Mouse (Mus musculus): Measurements from ENCODE around the gene Gmps.

Gmps gene

DNA sequence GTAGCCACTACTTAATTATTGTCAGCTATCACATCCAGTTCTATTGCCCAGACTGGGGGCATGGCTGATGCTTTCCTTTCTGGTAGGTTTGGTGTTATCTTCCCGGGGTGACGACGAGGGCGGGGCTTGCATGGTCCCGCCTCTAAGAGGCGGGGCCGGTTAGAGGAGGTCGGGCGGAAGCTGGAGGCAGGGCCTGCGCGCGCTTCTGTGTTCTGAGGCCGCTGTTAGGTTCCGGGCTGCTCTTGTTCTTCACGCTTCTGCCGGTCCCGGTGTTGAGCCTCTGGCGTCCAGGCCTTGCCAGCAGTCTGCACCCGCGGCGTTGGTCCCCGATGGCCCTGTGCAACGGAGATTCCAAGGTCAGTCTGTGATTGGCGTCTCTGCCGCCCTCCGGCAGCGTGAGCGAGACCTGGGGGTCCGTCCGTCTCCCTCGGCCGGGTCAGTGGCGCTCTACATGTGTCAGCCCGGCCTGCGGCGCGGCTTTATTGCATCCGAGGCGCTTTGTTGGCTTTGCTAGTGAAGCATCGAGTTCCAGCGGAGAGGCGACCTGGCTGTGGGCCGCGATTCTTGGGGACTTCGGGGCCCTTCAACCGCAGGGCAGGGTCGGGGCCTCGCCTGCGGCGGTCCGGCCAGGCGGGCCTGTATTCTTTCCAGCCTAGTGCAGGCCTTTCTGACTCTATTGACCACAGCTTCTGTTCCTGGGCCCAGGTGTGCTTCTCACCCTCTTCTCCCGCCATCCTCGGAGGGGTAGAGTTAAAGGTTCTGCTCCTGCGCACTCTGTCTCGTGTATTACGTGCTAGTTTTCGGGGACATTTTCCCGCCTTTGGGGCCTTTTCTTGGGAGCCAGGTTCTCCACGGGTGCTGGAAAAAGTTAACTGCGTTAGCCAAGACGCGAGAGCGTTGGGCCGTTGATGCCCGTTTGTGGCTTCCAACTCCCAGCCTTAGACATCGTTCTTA, at the start of gene Gmps:
Gene Gmps (plus strand): TSS at position 152 of the 954 bp plus-strand sequence.
- peak; percentile 96 for DNase-seq

DNA sequence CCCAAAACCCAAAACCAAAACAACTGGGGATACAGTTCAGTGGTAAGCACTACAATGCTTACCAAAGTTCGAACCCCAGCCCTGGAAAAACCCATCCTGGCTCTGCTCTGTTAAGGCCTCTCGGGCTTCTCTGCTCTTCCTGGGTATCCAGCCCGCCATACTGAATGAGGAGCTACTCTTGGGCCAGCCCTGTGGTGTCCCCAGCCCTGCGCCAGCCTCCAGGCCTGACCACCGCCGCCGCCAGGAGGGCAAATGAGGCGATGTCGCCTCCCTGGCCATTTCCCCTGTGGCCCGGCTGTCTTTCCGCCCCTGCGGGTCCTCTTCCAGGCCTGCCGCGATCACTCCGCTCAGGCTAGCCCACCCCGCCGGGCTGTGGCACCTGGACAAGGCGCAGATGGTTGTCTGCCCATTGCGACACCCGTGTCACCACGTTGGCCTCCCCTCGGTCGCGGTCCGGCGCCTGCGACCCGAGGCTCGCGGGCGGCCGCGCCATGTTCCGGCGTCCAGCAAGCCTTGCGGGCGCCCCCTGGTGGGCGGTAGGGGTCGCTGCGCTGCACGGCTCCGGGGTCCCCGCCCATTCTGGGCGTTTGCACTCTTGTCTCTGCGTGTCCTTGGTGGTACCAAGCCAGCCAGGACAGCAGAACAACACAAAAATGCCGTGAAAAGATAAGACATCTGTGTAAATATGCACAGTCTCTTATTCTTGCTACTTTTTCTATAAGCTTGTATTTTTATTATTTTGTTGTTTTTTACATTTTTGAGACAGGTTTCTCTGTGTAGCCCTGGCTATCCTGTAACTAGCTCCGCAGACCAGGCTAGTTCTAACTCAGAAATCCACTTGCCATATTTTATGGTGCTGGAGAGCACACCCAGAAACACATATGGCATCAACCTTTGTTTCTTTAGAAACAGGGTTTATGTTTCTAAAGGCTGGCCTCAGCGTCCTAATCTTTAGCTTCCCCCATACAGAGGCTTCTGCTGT, 46.7 kb upstream of the Gmps start, which contains the start of gene E130311K13Rik:
Gene E130311K13Rik (minus strand): TSS at position 595 of the 982 bp plus-strand sequence.
- peak; percentile 80 to 85 for DNase-seq

DNA sequence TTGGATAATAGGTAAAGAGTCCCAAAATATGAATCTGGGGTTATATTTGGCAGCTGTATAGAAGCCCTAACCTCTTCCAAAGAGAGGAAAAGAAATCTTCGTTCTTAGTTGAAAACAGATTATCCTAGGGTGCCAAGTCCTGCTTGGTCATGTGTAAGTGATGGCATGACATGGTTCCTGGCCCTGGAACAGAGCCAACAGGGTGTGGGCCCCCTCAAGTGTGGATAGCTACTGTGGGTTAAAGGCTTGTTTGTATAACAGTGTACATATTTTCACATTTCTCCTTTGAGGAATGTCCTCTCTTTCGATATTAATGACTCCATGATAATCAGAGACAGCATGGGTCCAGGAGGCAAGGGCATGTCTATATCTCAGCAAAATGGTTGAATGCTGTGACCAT, 37.0 kb upstream of the Gmps start:
- DNase-seq: no peak

DNA sequence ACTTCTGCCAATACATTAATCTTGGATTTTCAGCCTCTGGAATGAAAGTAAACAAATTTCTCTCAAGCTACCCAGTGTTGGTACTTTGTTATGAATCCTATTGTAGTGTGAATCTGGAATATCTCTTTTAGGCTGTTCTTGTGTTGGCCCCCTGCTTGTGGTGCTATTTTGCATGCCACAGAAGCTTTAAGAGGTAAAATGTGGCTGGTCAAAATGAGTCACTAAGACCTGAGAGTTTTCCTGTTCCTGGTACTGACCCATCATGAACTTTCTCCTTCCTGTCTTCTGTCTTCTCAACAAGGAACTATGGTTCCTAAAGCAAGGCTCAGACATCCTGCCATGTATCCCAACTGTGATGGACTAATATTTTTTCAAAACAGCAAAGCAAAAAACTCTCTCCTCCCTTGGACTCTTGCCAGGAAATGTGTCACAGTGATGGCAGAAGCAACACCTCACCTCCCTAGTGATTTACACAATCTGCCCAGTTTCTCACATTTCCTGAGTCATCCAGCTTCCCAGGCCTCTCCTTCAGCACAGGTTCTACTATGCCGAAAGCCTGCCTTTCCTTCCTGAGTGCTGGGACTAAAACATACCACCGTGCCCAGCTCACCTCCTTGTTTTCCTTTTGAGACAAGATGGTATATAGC, 34.6 kb upstream of the Gmps start:
- DNase-seq: no peak

DNA sequence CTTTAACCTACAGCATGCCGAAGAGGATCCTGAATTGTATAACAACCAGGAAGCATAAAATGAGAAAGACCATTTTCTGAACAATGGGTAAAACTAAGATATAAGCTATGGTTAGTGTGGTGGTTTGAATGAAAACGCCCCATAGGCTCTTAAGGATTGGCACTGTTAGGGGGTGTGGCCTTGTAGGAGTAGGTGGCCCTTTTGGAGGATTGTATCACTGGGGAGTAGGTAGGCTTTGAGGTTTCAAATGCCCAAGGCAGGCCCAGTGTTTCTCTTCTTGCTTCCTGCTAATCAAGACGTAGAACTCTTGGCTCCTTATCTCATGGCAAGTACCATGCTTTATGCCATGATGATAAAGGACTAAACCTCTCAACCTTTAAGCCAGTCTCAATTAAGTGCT, 26.1 kb upstream of the Gmps start:
- DNase-seq: no peak

DNA sequence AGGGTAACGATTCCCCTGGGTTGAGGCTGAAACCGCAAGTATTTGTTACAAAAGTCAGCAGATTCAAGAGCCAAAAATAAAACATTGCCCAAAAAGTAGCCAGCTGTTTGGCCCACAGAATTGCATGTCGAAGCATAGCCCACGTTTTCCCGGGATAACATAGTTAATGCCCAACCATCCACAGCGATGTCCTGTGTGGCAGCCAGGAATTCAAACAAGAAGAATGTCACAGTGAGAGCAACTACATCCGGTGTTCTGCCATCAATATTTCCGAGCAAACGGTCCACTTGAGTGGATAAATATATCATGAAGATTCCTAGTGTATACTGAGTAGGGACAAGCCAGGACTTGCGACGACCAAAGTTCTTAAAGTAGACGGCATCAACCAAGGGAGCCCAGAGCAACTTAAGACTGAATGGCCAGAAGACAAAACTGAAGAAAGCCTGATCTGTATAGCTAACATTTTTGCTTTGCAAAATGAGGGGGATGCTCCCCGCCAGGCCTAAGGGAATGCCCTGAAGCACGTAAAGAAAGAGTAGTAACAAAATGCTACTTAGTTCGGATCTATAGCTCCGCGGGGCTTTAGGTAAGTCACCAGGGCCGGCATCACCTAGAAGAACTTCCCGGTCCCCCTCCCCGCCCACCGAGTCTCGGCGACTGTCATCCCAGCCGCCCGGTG, 12.3 kb upstream of the Gmps start:
- peak in 1 of 2 experiments; percentile 4 for DNase-seq

DNA sequence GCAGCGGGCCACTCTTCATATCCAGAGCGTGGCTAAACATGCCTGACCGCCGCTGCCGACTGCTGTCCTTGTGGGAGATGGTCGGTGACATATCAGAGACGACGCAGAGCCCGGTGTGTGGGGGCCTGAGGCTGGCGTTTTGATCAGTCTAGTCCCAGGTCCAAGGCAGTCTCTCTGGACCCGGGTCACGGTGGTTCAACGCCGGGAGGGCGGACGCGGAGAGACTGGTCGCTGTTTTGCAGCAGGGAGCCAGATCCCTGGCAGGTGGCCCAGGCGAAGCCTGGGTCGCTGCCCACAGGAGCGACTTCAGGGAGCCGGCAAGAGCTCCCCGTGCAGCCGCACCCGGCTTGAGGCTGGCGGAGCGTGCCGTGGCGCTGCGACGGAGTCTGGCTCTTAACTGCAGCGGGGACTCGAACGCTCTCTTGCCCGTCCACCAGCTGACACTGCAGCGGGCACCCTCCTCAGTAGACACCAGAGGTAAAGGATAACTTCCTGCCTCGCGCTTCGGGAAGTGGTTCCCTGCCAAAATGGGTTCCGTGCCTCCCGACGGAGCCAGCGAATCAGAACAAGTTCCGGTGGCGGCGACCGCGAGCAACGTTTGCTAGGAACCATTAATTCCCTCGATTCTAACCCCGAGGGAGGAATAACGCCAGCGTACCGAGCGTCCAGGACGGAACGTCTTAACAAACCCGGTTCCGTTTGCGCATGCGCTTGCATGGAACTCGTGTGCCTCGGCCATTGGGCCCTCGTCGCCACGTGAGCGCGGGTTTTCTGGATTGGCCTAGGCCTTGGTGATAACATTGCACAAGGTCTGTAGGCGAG, 11.6 kb upstream of the Gmps start, which contains the start of gene Slc33a1:
Gene Slc33a1 (minus strand): TSS at position 669 of the 822 bp plus-strand sequence.
- DNase-seq: peak; percentile 95 to 96

DNA sequence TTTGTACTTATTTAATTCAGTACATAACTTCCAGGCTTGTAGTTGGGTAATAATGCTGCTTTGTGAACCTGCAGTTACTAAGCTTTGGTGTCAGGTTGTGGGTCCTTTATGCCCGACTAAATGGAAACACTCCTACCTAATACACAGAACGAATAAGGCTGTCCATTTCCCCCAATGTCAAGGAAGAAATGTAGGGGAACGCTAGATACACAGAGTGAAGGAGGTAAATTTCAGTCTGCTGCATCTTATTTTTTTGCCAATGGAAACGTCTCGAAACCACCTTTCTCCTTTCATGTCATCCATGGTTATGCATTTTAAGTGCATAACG, 11.0 kb upstream of the Gmps start:
- no peak for DNase-seq

DNA sequence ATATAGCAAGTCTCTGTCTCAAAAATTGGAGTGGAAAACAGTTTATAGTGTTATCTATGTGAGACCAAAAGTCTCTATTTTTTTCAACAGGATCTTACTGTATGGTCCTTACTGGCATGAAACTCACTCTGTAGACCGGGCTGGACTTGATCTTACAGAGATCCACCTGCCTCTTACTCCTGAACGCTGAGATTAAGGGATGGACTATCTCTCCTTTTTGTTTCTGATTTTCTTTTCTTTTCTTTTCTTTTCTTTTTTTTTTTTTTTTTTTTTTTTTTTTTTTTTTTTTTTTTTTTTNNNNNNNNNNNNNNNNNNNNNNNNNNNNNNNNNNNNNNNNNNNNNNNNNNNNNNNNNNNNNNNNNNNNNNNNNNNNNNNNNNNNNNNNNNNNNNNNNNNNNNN, 10.0 kb upstream of the Gmps start:
- DNase-seq: no peak

DNA sequence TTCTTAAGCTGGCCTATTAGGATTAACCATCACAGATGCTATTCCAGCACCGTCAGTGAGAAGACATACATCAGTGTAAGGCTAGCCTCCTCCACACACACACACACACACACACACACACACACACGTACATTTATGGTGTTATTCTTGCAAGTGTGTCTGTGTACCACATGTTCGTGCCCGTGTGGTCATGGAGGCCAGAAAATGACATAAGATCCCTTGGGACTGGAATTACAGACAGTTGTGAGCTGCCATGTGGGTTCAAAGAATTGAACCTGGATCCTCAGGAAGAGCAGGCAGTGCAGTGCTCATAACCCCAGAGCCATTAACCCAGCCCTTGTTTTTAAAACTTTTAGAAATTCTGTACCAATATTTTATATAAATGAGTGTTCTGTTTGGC, 2.0 kb downstream of the Gmps start:
- DNase-seq: no peak

DNA sequence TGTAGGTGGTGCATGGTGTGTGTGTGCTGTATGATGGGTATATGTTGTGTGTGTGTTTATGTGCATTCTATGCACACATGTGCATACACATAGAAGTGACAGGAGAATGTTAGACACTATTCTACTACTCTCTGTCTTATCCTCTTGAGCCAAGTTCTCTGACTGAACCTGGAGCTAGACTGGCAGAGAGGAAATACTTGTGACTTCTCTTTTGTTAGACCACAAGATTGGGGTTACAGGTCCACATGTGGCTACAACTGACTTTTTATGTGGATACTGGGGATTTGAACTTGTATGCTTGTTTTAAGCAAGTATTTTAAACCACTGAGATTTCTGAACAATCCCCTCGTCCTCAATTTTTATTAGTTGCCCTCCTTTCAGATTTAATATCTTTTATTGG, 10.8 kb downstream of the Gmps start:
- DNase-seq: no peak

DNA sequence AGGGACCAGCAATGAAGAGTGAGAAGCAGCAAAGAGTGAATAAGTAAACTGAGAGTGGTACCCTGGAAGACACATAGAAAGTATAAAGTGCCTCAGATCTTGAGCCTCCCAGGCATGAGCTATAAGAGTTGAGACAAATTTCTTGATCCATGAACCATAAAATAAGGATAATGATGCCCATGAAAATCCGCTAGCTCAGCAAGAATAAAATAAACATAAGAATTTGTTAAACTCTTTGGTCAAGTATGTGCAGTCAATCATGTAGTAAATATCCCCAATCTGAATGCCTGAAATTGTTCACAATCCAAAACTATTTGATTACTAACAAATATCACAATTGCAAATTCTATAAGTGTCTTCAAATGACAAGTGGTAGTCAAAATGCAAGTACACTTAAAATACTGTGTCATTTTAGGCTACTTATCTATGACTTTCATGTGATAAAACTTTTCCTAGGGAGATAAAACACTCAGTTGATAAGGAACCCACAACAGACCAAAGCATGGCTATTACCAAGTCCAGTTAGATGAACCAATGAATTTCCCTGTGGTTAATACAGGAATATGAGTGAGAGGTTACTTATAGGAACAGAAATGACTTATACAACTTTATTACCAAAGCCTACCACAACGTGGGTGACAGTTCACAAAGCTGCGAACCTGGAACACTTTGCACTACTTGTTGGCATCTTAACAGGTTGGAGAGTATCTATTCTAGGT, 13.0 kb downstream of the Gmps start:
- no peak for DNase-seq

DNA sequence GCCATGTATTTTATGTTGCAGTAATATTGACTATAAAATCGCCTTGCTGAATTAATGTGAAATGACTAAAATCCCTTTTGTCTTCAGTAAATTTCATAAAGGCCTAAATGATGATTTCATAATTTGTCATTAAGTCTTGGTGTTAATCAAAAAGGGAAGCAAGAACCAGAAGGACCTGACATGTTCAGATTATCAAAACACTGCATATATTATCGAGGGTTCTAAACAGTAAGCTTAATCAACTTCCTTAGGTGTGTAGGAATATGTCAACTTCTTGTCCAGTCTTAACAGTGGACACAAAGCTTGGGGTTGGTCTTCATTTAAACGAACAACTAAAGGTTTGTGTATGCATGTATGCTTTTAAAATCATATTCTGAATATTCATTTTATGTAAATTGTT, 45.5 kb downstream of the Gmps start:
- no peak for DNase-seq

DNA sequence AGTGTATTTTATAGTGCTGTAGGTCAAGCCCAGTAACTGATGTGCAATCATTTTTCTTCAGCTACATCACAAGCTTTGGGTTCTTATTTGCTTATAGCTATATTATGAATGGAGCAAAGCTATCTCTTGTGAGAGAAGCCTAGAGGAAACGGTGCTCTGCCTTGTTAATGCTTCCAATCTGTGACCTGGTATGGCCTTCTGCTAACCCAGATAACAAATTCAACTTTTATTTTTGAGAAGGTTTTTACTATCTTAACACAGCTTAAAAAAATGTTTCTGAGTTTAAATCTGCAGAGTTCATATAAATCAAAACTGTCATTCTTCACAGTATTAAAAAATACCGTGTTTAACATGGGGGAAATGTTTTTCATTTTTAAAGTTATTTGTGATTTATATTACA, 46.0 kb downstream of the Gmps start:
- no peak for DNase-seq

DNA sequence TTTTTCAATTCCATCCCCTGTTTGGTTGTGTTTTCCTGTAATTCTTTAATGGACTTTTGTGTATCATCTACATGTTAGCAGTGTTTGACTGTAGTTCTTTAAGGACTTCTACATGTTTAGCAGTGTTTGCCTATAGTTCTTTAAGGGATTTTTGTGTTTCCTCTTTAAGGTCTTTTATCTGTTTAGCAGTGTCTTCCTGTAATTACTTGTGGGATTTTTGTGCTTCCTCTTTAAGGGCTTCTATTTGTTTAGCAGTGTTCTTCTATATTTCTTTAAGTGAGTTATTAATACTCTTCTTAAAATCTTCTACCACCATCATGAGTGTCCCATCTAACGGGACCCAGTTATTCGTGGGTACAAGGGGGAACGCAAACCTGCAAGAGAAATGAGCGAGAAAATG, 53.9 kb downstream of the Gmps start:
- no peak for DNase-seq

DNA sequence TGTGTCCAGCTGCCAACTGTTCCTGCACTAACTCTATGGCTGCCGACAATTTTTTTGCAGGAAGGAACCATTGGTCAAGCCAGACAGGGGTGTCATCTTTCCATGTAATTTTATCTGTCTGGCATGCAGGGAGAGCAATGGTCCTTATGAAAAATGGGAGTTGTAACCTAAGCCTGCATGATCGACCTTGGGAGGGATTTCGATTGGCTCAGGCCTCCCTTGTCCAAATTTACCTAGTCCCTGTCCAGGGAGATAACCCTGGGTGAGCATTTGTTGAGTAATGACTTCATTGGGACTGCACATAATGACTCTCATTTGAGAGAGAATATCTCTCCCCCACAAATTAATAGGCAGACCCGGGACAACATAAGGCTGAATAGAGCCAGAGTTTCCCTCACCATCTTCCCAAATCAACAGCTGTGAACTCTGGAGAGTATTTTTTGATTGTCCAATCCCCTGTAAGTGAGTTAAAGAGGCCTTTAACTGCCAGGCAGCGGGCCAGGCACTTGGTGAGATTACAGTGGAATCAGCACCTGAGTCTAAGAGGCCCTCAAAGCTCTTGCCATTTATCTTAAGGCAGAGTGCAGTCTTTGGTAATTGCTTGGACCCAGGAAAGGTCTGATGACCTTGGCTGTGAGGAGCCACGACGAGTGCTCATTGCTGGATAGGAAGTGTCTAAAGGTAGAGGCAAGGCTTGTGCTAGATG, 62.4 kb downstream of the Gmps start:
- DNase-seq: no peak

DNA sequence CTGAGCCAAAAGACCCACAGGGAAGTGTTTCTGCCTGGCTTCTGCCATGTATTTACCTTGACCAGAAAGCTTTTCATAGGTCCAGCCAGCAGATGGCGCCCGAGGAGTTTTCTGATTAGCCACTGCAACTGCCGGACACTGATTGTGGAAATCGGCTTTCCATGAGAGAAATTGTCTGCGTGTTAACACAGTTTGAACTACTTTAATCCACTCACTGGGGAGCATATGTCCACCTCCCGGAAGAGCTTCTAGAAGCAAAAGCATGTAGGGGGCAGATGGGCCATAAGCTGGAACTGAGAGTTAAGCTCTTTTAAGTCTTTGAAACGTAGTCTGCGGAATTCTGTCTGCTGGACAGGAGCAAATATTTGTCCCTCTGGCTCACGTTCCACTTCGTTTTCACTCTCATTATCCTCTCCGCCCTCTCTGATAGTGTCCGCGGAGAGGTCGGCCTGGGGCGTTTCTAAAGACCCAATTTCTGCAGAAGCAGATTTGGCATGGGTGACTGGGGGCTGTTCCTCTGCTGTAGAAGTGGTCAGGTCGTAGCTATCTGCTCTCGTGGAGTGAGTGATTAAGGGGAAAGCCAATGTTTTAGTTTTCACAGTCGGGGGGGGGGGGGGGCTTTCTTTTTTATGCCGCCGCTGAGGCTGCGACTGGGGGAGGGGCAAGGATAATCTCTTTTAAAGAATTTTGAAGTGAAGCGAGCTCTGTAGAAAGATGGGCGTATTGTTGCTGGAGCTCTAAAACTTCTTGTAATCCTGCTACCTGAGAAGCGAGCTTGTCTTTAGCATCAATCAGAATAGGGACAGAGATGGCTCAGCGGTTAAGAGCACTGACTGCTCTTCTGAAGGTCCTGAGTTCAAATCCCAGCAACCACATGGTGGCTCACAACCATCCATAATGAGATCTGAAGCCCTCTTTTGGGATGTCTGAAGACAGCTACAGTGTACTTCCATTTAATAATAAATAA, 64.2 kb downstream of the Gmps start:
- DNase-seq: peak; percentile 39 to 54

Measured in thymus, postnatal 36 days (tissue).